Mouse (Mus musculus): ENCODE results near the gene Pcnx2. TPM values are rescaled to one million over a fixed set of nuclear protein-coding genes. Genes with fewer than 3 reads are reported as not detected.

Pcnx2 gene
- polyA plus RNA-seq, 1 experiment: not detected

DNA sequence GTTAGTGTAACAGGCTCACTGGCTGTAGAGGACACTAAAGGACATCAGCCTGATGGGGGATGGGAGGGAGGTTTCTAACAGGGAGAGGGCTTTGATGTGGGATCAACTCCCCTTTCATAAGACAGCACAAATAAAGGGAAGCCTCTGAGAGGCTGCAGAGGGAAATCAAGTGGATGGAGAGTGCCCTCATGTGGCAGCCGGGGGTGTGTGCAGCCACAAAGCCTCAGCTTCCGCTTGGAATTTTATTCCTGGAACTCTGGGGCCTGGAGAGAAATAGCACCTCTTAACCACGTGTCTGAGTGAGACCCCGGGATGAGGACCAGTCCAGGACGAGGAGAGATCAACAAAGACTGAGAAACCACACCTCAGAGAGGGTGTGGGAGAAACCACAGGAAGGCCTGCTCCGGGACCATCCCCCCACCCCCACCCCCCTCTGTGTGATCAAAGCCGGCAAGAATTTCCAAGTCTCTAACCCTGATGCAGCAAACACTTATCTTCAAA lies 27.2 kb downstream of the Pcnx2 start:
- Histone ChIP-seq H3K36me3 (replicated peaks; ENCODE audit: low read length) (no peaks in the 10 kb centered on the region), H3K27me3 (replicated peaks) (peaks cover 27% of the 10 kb centered on the region), H3K9me3 (no peaks in the 10 kb centered on the region), H3K4me1 (peaks cover 15% of the 10 kb centered on the region), H3K4me3 (replicated peaks) (peak overlapping the region; percentile 6)
- TF ChIP-seq FLI1 (IDR thresholded peaks at IDR 0.05; ENCODE audit: low read length): no peak
- TF ChIP-seq GATA1 (IDR thresholded peaks at IDR 0.05; ENCODE audit: borderline replicate concordance, low read length): no peak

DNA sequence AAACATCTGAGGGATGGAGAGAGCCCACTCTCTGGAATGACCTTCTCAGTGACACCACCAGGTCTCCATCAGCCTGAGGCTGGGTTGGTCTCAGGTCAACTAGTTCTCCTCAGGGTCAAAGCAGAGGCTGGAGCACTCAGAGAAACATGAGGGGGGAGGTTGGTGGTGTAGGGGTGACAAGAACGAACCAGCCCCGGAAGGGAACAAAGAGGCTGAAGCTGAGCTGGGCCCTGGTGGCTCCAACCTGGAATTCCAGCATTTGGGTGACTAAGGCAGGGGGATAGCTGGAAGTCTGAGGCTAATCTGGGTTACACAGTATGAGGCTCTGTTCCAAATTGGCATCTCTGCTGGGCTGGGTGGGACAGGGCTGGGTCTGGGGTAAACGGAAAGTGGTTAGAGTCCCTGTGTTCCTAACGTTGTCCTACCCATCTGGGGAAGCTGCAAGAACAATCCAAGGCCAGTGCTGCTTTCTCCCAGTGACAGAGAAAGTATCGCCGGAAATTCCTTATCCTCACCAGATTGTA lies 27.9 kb downstream of the Pcnx2 start:
- Histone ChIP-seq H3K36me3 (replicated peaks; ENCODE audit: low read length) (no peaks in the 10 kb centered on the region), H3K27me3 (replicated peaks) (peaks cover 27% of the 10 kb centered on the region), H3K4me1 (peaks cover 15% of the 10 kb centered on the region), H3K4me3 (replicated peaks) (no peak overlapping the region), H3K9me3 (no peaks in the 10 kb centered on the region)
- no peak for TF ChIP-seq GATA1 (IDR thresholded peaks at IDR 0.05; ENCODE audit: borderline replicate concordance, low read length)
- TF ChIP-seq FLI1 (IDR thresholded peaks at IDR 0.05; ENCODE audit: low read length): no peak

DNA sequence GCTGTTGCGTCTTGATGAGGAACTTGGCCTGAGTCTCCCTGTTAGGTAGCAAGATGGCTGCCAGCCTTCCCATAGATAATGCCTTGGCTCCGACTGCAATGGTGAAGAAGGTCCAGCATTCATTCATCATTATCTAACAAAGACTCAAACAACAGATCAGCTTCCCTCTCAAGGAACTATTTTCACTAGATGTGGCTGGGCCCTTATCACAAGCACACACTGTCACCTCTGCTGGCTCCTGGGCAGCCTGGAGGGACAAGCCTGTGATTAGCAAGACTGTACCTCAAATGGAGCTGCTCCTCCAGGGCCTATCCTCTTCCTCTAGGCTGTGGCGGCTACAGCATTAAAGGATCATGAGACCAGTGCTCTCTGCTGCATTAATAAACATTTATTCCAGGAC lies 28.4 kb downstream of the Pcnx2 start:
- Histone ChIP-seq H3K9me3 (no peaks in the 10 kb centered on the region), H3K36me3 (replicated peaks; ENCODE audit: low read length) (no peaks in the 10 kb centered on the region), H3K4me3 (replicated peaks) (no peak overlapping the region), H3K4me1 (peaks cover 15% of the 10 kb centered on the region), H3K27me3 (replicated peaks) (peaks cover 24% of the 10 kb centered on the region)
- no peak for TF ChIP-seq GATA1 (IDR thresholded peaks at IDR 0.05; ENCODE audit: borderline replicate concordance, low read length)
- TF ChIP-seq FLI1 (IDR thresholded peaks at IDR 0.05; ENCODE audit: low read length): no peak

DNA sequence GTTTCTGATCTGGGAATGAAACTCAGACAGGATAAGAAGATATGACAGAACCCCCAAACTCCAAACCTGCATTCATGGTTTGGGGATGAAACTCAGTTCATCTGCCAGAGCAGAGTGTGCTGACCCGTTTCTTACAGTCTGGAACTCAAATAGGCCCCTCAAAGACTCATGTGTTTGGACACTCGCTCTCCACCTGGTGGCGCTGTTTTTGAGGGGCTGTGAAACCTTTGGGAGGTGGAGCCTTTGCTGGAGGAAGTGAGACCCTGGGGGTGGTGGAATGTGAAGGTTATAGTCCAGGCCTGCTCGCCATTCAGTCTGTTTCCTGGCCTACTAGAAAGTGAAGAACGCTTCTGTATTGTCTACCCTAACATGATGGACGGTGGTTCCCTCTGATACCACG lies 29.6 kb downstream of the Pcnx2 start:
- TF ChIP-seq FLI1 (IDR thresholded peaks at IDR 0.05; ENCODE audit: low read length) (no peak), GATA1 (IDR thresholded peaks at IDR 0.05; ENCODE audit: borderline replicate concordance, low read length) (no peak)
- Histone ChIP-seq H3K9me3 (no peaks in the 10 kb centered on the region), H3K27me3 (replicated peaks) (peaks cover 19% of the 10 kb centered on the region), H3K36me3 (replicated peaks; ENCODE audit: low read length) (no peaks in the 10 kb centered on the region), H3K4me1 (peaks cover 15% of the 10 kb centered on the region), H3K4me3 (replicated peaks) (no peak overlapping the region)

DNA sequence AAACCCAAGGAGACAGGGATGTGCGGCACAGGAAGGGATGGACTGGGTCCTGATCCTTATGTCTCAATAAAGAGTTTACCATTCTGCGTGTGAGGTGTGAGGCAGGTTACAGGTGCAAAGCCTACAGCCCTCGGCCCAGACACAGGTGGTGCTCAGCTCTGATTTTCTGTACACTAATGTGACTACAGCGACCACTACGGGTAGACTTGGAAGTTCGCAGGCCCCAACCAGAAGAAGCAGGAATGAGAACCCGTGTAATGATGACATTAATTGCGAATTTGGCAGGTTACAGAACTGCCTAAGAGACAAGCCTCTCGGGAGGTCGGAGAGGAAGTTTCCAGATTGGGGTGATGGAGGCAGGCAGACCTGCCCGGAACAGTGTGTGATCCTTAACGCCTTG lies 32.0 kb downstream of the Pcnx2 start:
- Histone ChIP-seq H3K4me1 (peaks cover 21% of the 10 kb centered on the region), H3K36me3 (replicated peaks; ENCODE audit: low read length) (no peaks in the 10 kb centered on the region), H3K27me3 (replicated peaks) (peaks cover 21% of the 10 kb centered on the region), H3K9me3 (no peaks in the 10 kb centered on the region), H3K4me3 (replicated peaks) (no peak overlapping the region)
- no peak for TF ChIP-seq FLI1 (IDR thresholded peaks at IDR 0.05; ENCODE audit: low read length)
- TF ChIP-seq GATA1 (IDR thresholded peaks at IDR 0.05; ENCODE audit: borderline replicate concordance, low read length): no peak

DNA sequence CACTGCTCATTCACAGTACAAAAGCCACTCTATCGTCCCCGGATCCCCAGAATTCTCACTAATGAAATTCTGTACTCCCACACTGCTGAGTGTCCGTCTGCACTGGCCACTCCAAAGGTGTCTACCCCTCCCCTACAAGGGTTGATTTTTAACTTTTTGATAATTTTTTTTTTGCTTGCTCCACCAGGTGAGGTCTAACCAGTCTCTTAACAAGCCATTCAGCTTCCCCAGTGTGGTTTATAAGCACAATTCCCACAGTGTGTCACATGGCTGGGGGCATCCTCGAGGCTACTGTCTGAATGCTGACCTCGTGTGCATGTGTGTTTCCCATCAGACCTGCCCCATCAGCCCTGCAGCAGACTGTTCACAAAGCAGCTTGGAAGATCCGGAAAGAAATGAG lies 40.9 kb downstream of the Pcnx2 start:
- Histone ChIP-seq H3K9me3 (peaks cover 5% of the 10 kb centered on the region), H3K4me3 (replicated peaks) (no peak overlapping the region), H3K36me3 (replicated peaks; ENCODE audit: low read length) (no peaks in the 10 kb centered on the region), H3K27me3 (replicated peaks) (peaks cover 17% of the 10 kb centered on the region), H3K4me1 (peaks cover 2% of the 10 kb centered on the region)
- TF ChIP-seq FLI1 (IDR thresholded peaks at IDR 0.05; ENCODE audit: low read length): no peak
- no peak for TF ChIP-seq GATA1 (IDR thresholded peaks at IDR 0.05; ENCODE audit: borderline replicate concordance, low read length)

DNA sequence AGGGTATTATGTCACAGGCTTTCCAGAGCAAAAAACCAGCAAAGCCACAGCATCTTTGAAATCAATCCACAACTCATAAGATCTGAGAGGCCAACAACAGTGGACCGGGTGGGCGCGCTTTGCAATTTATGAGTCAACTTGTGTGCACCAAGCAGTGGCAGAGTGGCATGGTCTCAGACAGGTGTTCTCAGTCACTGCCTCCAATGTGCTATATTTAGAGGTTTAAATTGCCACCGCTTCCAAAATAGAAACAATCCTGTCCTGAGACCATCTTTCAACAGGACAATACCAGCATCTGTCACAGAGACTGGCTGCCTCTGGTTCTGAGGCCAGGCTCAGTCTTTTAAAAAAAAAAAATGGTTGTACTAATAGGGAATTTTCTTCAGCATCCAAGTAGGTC lies 42.0 kb downstream of the Pcnx2 start:
- no peak for TF ChIP-seq FLI1 (IDR thresholded peaks at IDR 0.05; ENCODE audit: low read length)
- no peak for TF ChIP-seq GATA1 (IDR thresholded peaks at IDR 0.05; ENCODE audit: borderline replicate concordance, low read length)
- Histone ChIP-seq H3K4me1 (no peaks in the 10 kb centered on the region), H3K36me3 (replicated peaks; ENCODE audit: low read length) (no peaks in the 10 kb centered on the region), H3K4me3 (replicated peaks) (no peak overlapping the region), H3K9me3 (peaks cover 5% of the 10 kb centered on the region), H3K27me3 (replicated peaks) (peaks cover 14% of the 10 kb centered on the region)

DNA sequence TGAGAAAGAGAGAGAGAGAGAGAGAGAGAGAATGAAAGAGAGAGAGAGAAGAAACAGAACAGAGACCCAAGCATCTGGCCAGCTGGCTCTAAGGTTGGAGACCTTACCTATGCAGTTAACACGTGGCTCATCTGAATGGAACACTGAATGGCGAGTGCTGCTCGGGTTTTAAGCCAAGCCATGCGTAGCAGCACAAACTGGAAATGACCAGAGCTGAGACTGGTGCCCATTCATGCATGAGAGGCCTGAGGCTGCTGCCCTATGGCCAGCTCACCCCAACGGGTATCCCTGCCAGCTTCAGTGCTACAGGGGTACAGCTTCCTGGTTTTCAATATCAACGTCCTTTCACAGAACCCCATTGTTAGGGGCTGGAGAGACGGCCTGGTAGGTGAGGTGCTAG lies 43.7 kb downstream of the Pcnx2 start:
- TF ChIP-seq GATA1 (IDR thresholded peaks at IDR 0.05; ENCODE audit: borderline replicate concordance, low read length) (no peak), FLI1 (IDR thresholded peaks at IDR 0.05; ENCODE audit: low read length) (no peak)
- peaks cover 3% of the 10 kb centered on the region for H3K9me3 ChIP-seq
- H3K36me3 ChIP-seq (replicated peaks; ENCODE audit: low read length): no peaks in the 10 kb centered on the region
- no peak overlapping the region for H3K4me3 ChIP-seq (replicated peaks)
- H3K4me1 ChIP-seq: no peaks in the 10 kb centered on the region
- H3K27me3 ChIP-seq (replicated peaks): peaks cover 14% of the 10 kb centered on the region

DNA sequence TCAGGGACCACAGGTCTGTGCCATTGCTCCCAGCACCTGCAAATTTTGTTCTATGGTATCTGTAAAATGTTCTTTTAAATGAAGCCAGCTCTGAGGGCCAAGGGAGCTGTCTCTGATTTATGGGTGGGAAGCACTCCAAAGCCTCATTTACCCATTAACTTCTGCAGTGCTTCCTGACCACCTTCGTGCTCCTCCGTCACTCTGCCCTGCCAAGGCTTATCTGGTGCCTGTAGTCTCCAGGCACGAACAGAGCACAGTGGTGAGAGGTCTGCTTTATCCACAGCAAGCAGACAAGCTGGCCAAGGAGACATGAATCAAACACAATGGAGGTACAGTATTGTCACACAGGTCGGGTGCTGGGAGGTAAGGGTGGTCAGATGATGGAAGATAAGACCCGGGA lies 44.8 kb downstream of the Pcnx2 start:
- Histone ChIP-seq H3K36me3 (replicated peaks; ENCODE audit: low read length) (no peaks in the 10 kb centered on the region), H3K9me3 (no peaks in the 10 kb centered on the region), H3K27me3 (replicated peaks) (peaks cover 14% of the 10 kb centered on the region), H3K4me1 (no peaks in the 10 kb centered on the region), H3K4me3 (replicated peaks) (no peak overlapping the region)
- TF ChIP-seq GATA1 (IDR thresholded peaks at IDR 0.05; ENCODE audit: borderline replicate concordance, low read length) (no peak), FLI1 (IDR thresholded peaks at IDR 0.05; ENCODE audit: low read length) (no peak)

DNA sequence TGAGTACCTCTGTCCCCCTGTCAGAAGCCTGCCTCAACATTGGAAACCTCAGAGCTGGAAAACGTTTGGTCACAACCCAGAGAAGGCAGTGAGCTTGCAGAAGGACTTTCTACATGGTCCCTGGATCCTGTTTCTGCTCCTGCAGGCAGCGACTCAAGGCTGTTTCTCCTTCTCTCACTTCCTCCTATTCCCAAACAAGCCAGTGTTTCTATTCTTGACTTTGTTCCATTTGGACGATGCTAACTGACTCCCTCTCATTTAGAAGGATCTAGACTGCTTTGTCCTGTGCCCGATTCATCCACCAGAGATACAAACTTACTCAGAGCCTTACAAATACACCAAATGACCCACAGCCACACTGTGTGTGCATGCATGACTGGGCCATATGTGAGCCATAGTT lies 48.9 kb downstream of the Pcnx2 start:
- Histone ChIP-seq H3K9me3 (peaks cover 4% of the 10 kb centered on the region; the same call in 1 of the 2 replicates), H3K4me1 (no peaks in the 10 kb centered on the region), H3K27me3 (replicated peaks) (peaks cover 7% of the 10 kb centered on the region), H3K36me3 (replicated peaks; ENCODE audit: low read length) (no peaks in the 10 kb centered on the region), H3K4me3 (replicated peaks) (no peak overlapping the region)
- TF ChIP-seq GATA1 (IDR thresholded peaks at IDR 0.05; ENCODE audit: borderline replicate concordance, low read length): no peak
- no peak for TF ChIP-seq FLI1 (IDR thresholded peaks at IDR 0.05; ENCODE audit: low read length)

DNA sequence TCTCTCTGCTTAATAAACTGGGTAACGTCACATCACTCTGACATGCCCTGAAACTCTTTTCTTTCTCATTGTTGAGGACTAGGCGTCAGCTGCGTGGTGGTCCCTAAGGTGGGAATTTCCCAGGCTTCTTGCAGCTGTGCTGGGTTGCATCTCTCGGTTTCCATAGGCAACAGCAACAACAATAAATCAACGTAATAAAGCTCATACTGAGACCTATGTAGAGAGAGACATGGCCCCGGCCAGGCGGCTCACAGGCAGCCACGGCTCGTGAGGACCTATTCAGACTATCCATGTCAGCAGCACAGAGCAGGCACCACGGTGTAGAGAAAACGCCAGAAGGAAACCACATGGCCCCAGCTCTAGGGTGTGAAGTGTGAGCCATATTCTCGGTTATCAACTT lies 50.3 kb downstream of the Pcnx2 start:
- no peaks in the 10 kb centered on the region for H3K4me1 ChIP-seq
- peaks cover 6% of the 10 kb centered on the region for H3K27me3 ChIP-seq (replicated peaks)
- TF ChIP-seq GATA1 (IDR thresholded peaks at IDR 0.05; ENCODE audit: borderline replicate concordance, low read length) (no peak), FLI1 (IDR thresholded peaks at IDR 0.05; ENCODE audit: low read length) (no peak)
- H3K4me3 ChIP-seq (replicated peaks): no peak overlapping the region
- H3K36me3 ChIP-seq (replicated peaks; ENCODE audit: low read length): no peaks in the 10 kb centered on the region
- H3K9me3 ChIP-seq: peaks cover 4% of the 10 kb centered on the region; the same call in 1 of the 2 replicates
